Mouse (Mus musculus): ENCODE measurements around the gene Rreb1. TPM values are rescaled to one million over a fixed set of nuclear protein-coding genes. Genes with fewer than 3 reads are reported as not detected.

The Rreb1 gene
- total RNA-seq, 2 experiments from 2014 or later: 41.9 to 61.8 TPM

GRCm38 (mm10) chr13:37872142-37872835, 94.1 kb downstream of the Rreb1 start:
- no peak for DNase-seq (ENCODE audit: extremely low spot score in 1 of 2, low spot score in 1 of 2)

GRCm38 (mm10) chr13:37873125-37873891, 95.1 kb downstream of the Rreb1 start:
- DNase-seq (ENCODE audit: extremely low spot score in 1 of 2, low spot score in 1 of 2): no peak

DNA sequence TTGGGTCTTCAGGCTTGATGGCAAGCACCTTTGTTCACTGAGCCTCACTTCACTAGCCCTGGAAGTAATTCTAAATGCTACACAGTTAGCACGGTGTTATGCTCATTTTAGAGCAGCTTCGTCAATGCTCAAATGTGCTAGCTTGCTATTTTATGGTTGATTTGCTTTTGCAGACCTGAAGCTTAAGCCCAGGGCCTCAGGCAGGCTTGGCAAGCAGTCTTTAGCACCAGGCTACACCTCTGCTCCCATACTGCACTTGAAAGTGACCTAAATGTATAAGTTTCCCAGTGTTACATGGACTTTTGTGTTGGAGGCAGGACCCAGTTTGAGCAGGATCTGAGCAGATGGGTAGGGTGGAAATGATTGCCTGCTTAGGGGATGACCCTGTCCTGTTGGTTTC, 97.7 kb downstream of the Rreb1 start:
- DNase-seq (ENCODE audit: extremely low spot score in 1 of 2, low spot score in 1 of 2): no peak

GRCm38 (mm10) chr13:37876366-37876765, 98.2 kb downstream of the Rreb1 start:
- no peak for DNase-seq (ENCODE audit: extremely low spot score in 1 of 2, low spot score in 1 of 2)

DNA sequence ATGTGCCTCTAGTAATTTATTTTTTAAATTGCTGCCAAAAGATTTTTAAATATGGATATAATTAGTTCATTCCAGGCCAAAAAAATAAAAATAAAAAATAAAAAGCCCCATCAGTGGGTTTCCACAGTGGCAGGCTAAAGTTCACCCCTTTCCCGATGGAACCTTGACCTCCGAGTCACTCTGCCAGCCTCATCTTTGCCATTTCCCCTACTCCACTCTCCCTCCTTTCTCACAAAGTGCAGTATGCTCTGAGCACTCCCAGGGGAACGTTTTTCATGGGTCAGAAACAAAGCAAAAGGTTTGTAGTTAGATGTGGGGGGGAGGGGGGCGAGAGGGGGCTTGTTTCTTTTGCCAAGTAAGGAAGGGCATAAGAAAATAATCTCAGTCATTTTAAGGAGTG, 98.6 kb downstream of the Rreb1 start:
- no peak for DNase-seq (ENCODE audit: extremely low spot score in 1 of 2, low spot score in 1 of 2)

DNA sequence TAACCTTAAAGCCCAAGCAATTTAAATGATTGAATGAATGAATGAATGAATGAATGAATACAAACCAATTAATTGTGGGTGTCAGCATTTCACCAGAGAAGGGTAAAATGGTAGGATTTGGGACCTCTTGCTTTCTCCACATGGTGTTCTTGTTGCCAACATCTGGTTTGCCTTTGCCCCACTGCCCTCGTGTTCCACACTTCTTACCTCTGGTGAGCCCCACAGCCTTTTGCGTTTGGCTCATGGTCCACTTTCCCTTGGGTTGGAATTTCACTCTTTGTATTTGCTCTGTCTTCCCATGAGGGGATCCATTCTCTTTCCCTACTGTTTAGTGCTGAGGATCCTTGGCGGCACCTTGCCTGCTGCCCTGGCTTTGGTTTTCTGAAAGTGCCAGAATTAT, 99.0 kb downstream of the Rreb1 start:
- no peak for DNase-seq (ENCODE audit: extremely low spot score in 1 of 2, low spot score in 1 of 2)

DNA sequence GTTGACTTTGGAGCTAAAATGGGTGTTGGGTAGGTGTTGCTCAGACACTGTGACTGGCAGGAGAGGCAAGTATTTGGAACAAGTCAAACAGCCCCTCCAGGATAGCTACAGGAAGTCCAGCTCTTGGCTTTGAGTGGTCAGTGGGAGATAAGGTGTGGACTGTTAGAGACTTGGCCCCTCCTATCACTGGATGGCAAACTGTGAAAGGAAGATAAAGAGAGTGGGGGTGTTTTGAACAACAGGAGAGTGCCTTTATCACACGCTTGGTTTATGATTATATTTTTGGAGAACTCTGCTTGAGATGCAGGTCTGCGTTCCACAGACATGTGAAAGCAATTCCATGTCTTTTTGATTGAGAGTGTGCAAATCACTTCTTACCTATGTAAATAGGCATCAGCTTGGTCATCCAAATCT, 100.7 kb downstream of the Rreb1 start:
- DNase-seq (ENCODE audit: extremely low spot score in 1 of 2, low spot score in 1 of 2): no peak

- no peak for DNase-seq (ENCODE audit: extremely low spot score in 1 of 2, low spot score in 1 of 2)
Measured at GRCm38 (mm10) chr13:37879556-37879955, 101.4 kb downstream of the Rreb1 start.

DNA sequence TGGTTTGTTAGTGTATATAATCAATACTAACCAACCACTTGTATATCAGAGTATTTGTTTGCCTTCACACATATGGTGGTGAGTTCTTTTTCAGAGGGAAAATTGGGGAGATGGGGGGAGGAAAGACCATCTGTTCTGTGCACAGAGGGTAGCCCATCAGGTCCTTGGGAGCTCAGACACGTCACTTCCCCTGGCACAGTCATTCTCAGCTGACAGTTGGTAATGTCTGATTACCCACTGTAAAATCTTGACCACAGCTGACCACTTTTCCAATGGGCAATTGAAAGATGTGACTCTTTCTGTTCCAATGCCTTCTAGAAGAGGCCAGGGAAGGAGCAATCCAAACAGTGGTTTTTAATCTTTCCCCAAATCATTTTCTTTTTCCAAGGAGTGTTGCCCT, 101.8 kb downstream of the Rreb1 start:
- no peak for DNase-seq (ENCODE audit: extremely low spot score in 1 of 2, low spot score in 1 of 2)

- no peak for DNase-seq (ENCODE audit: extremely low spot score in 1 of 2, low spot score in 1 of 2)
Measured at GRCm38 (mm10) chr13:37880581-37881130, 102.5 kb downstream of the Rreb1 start.

DNA sequence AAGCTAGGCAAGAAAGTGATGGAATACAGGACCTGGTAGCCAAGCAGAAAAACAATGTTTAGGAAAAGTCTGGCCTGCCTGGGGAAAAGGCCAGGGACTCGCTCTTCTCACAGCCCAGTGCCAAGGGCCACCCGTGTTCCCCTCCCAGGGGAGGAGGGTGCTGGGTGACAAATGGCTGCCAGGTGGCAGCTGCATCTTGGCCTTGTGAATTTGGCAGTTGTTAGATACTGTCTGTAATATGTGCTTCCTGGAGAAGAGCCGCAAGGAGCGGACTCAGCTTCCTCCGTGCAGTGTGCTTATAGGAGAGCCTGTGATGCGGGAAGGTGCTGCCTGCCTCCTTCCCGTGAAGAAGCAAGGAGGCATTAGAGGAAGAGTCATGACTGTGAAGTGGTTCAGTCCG, 104.3 kb downstream of the Rreb1 start:
- no peak for DNase-seq (ENCODE audit: extremely low spot score in 1 of 2, low spot score in 1 of 2)

DNA sequence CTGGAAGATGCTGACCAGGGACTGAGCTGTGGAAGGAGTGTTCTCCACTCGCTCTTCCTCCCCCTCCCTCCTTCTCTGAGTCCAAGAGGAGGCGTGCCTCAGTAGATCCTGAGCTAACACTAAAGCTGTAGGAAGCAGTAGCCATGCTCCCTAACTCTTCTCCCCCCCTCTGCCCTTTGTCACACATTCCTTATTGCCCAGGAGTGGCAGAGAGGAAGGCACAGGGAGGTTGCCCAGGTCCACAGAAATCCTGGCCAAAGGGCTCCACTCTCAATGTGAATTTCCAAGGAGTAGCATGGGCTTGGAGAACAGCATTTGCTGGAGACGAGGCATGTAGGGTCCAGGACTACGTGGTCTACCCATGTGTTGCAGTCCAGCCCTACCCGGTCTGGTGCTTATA, 104.8 kb downstream of the Rreb1 start:
- no peak for DNase-seq (ENCODE audit: extremely low spot score in 1 of 2, low spot score in 1 of 2)

DNA sequence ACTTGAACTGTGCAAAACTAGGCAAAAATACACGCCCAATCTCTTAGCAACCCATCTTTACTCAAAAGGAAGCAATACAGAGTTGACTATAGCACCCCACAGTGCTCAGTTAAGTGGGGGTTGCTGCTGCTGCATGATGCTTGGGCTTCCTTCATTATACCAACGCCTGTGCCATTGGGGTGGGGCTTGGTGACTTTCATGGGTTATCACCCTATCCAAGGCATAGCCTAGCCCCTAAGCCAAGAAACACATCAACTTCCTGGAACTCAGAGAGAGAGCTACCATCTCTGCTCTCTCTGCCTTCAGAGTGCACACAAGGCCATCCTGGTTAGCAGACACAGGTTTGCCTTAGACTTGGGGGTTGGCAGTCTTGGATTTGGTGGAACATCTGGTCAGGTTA, 107.2 kb downstream of the Rreb1 start:
- no peak for DNase-seq (ENCODE audit: extremely low spot score in 1 of 2, low spot score in 1 of 2)

DNA sequence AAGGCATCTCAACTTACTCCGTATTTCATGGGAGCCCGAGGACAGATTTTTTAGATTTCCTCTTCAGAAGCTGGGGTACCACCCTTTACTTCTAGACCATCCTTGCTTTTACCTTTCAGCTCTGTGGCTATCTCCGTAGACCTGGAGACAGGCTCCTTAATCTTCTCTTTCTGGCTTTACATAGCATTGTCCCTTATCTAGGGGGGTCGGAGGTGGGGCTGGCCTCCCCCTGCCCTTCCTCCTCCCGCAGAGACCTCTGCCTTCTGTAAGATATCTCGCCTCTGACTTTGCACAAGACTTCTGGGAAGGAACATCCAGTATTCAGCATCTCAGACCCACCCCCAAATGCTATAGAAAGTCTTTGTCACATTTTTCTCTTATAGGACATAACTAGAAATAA, 107.8 kb downstream of the Rreb1 start:
- no peak for DNase-seq (ENCODE audit: extremely low spot score in 1 of 2, low spot score in 1 of 2)

GRCm38 (mm10) chr13:37894756-37895155, 116.6 kb downstream of the Rreb1 start:
- DNase-seq (ENCODE audit: extremely low spot score in 1 of 2, low spot score in 1 of 2): no peak

DNA sequence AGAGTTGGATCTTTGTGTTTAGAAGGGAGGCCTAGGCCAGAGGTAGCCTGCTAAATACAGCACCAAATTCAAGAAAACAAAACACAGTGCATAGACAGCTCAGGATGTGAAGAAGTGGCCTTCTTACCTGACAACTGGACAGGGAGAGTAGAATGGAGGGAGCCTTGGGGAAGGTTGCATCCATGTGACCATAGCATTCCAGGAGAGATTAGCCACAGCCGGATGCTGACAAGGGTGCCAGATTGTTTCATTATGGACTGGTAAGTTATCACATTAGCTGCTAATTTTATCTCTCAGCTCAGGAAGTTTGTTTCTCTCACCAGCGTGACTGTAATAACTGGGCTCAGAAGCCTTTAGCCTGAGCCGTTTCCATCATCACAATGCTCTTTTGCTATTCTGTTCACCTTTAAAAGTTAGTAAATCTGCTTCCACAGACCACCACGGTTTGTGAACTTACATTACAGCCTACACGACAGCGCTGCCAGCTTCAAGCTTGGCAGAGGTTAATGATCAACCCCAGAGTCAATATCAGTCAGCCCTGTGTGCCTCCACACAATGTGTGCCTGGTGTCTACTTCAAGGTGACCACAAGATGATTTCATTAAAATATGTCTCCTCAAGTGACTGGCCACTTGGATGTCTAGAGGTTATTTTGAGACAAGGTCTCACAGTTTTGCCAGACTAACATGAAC, 117.5 kb downstream of the Rreb1 start:
- DNase-seq (ENCODE audit: extremely low spot score in 1 of 2, low spot score in 1 of 2): no peak

GRCm38 (mm10) chr13:37896423-37896822, 118.2 kb downstream of the Rreb1 start:
- no peak for DNase-seq (ENCODE audit: extremely low spot score in 1 of 2, low spot score in 1 of 2)

- no peak for DNase-seq (ENCODE audit: extremely low spot score in 1 of 2, low spot score in 1 of 2)
Measured at GRCm38 (mm10) chr13:37898772-37899171, 120.6 kb downstream of the Rreb1 start.

GRCm38 (mm10) chr13:37903036-37903435, 124.8 kb downstream of the Rreb1 start:
- no peak for DNase-seq (ENCODE audit: extremely low spot score in 1 of 2, low spot score in 1 of 2)

DNA sequence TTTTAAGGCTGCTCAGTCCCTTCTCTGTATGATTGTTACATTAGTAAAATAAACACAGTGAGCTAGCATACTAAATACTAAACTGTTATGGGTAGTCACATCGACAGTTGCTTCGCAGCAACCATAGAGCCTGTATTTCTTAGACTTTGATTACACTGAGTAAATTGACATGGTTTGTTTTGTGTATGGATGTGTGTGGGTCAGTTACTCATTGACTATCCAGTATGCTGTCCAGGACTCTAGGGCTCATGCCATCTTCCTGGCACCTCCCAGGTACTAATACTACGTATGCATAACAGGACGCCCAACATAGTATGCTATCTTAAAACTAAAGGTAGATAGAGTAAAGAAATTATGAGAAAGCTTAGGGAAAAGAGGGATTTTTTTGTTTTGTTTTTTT, 125.3 kb downstream of the Rreb1 start:
- no peak for DNase-seq (ENCODE audit: extremely low spot score in 1 of 2, low spot score in 1 of 2)

- no peak for DNase-seq (ENCODE audit: extremely low spot score in 1 of 2, low spot score in 1 of 2)
Measured at GRCm38 (mm10) chr13:37904436-37904835, 126.2 kb downstream of the Rreb1 start.

Data from layer of hippocampus, postnatal 25 days (tissue).